Mouse (Mus musculus): ENCODE data around the gene Pik3c2g.

GRCm38 (mm10) chr6:139865059-139865673 is 278.1 kb downstream of the Pik3c2g start:
- TF ChIP-seq CTCF (conservative IDR thresholded peaks at IDR 0.05; ENCODE audit: low read length) = no peak
- TF ChIP-seq NANOG (IDR thresholded peaks at IDR 0.05; ENCODE audit: borderline replicate concordance, low read length) = no peak

All from E14TG2a.4 (cell line).